Mouse (Mus musculus) hindbrain, embryonic 11.5 days (tissue): Measurements from ENCODE around the gene Tas2r135. TPM values are rescaled to one million over a fixed set of nuclear protein-coding genes. Genes with fewer than 3 reads are reported as not detected.

Experiments
- ATAC-seq: fragments of 200-750 bp; cut with Nextera tagmentation; 2 replicates; pipeline ENCODE4 v1.8.0; 2017; ENCODE audit warnings: mild to moderate bottlenecking, moderate TSS enrichment, moderate library complexity; ENCODE audit not compliant: low FRiP score
- DNase-seq: peaks from one replicate; pipeline ENCODE4 v3.0.0-alpha.2; 2015; ENCODE audit warnings: low spot score
- H3K27ac ChIP-seq: fragments of 300-500 bp; sonication (generic); 2 replicates; pipeline ENCODE4 v1.5.1; 2014; ENCODE audit warnings: mild to moderate bottlenecking, low read depth, low read length
- H3K27me3 ChIP-seq: fragments of 300-500 bp; sonication (generic); 2 replicates; pipeline ENCODE4 v1.6.1; 2014; ENCODE audit warnings: mild to moderate bottlenecking, low read length, moderate library complexity, mixed read lengths; ENCODE audit not compliant: control insufficient read depth, insufficient read depth
- H3K36me3 ChIP-seq: fragments of 300-500 bp; sonication (generic); 2 replicates; pipeline ENCODE4 v1.6.1; 2014; ENCODE audit warnings: mild to moderate bottlenecking, low read length, moderate library complexity, mixed read lengths; ENCODE audit not compliant: control insufficient read depth, insufficient read depth
- H3K4me1 ChIP-seq: fragments of 300-500 bp; sonication (generic); replicated peaks from 2 replicates; pipeline ENCODE4 v1.6.1; 2014; ENCODE audit warnings: low read length, mixed read lengths; ENCODE audit not compliant: control insufficient read depth, insufficient read depth
- H3K4me2 ChIP-seq: fragments of 300-500 bp; sonication (generic); replicated peaks from 2 replicates; pipeline ENCODE4 v1.6.1; 2014; ENCODE audit warnings: mild to moderate bottlenecking, low read depth, low read length
- H3K4me3 ChIP-seq: fragments of 300-500 bp; sonication (generic); 2 replicates; pipeline ENCODE4 v1.5.1; 2014; ENCODE audit warnings: low read depth, low read length
- H3K9ac ChIP-seq: fragments of 300-500 bp; sonication (generic); 2 replicates; pipeline ENCODE4 v1.6.1; 2014; ENCODE audit warnings: low read depth, low read length
- H3K9me3 ChIP-seq: fragments of 300-500 bp; sonication (generic); 2 replicates; pipeline ENCODE4 v1.6.1; 2016; ENCODE audit warnings: low read length; ENCODE audit not compliant: control insufficient read depth
- WGBS: fragments of 180-500 bp; shearing (Covaris S2); extraction: QIAGEN DNeasy Blood & Tissue Kit; methylation state at CpG from one replicate; pipeline ENCODE4 v1.1.7; 2014; 5-methylcytosine and 5-hydroxymethylcytosine counted together
- polyA plus RNA-seq: library from polyadenylated mRNA; unstranded; fragments of >200 nt; fragmentation: Nextera tagmentation; extraction: Ambion mirVana; gene quantifications from 2 replicates; pipeline ENCODE4 v1.2.1, GENCODE M21; 2014

Tas2r135 gene
- polyA plus RNA-seq, 1 experiment from 2014 or later: 0.15 TPM

DNA sequence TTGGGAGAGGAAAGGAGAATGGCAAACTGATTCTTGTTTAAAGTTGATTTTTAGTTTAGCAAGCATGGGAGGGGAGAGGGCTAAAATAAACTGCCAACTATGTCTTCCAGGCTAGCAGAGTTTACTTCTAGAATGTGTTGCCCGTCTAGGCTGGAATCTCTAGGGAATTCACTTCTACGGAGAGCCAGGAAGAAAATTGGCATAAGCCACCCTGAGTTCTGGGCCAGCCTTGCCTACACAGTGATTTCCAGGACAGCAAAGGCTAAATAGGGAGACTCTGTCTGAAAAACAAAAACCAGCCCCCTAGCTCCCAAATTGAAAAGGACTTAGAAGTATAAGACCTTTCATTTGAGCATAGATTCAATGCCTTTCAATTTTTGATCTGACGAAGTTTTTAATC is 25.7 kb upstream of the Tas2r135 start:
- Histone ChIP-seq H3K27ac (no peak overlapping the region), H3K9ac (no peak overlapping the region), H3K9me3 (no peaks in the 10 kb centered on the region), H3K4me1 (no peaks in the 10 kb centered on the region), H3K4me2 (no peak overlapping the region), H3K36me3 (no peaks in the 10 kb centered on the region), H3K4me3 (no peak overlapping the region), H3K27me3 (no peaks in the 10 kb centered on the region)
- no peak for DNase-seq
- 55% methylated on average over 3 of the region's 3 CpGs for WGBS
- no peak for ATAC-seq

DNA sequence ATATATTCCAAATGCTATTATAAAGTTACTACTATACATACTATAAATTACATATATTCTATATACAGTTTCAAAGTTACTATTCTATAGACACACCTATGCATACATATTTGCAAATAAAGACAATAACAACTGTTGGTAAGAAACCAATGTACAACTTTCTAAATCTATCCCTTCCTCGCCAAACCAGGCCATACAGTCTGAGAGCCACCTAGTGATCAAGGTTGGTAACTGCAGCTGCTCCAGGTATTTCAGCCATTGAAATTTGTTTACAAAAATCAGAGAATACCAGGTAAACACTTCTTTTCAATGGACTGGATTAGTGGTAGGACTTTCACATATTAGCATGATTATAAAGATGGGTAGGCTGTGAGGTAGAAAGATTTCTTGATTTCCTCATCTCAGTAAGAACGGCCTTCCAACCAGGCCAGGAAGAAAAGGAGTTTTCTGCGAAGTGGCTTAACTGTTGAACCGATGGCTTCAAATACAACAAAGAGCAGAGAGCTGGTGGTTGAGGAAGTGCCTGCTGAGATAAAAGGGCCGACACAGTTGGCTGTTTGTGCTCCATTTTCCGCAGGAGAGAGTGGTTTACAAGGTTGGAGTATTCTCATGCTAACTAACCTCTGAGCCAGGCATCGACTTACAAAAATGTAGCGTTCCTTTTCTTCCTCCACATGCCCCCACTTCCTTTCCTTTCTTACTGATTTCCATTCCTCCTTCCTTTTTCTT is 24.7 kb upstream of the Tas2r135 start:
- peak; percentile 68 for DNase-seq
- 6% methylated on average over 8 of the region's 8 CpGs for WGBS
- ATAC-seq: peak; percentile 54; the same call in 1 of the 2 replicates

DNA sequence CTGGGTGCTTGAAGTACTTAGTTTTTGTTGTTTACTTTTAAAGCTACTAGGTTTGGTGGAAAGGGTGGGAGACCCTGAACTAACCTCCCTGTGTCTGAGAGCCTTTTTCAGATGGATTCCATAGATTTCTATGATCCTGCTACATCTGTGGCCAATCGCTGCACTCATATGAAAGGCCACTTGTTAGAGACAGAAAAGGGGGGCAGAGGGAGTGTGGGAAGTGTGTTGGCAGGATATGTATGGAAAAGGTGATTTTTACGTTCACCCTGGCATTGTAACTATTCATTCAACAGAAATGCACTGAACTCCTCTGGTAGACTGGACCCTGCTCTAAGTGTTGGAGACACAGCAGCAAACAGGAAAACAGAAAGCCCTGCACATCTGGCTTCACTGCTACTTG is 24.0 kb upstream of the Tas2r135 start:
- DNase-seq: no peak
- WGBS: 19% methylated on average over 2 of the region's 2 CpGs
- H3K9ac ChIP-seq: no peak overlapping the region
- no peak for ATAC-seq
- no peak overlapping the region for H3K4me2 ChIP-seq
- no peaks in the 10 kb centered on the region for H3K27me3 ChIP-seq
- H3K9me3 ChIP-seq: no peaks in the 10 kb centered on the region
- no peak overlapping the region for H3K4me3 ChIP-seq
- no peak overlapping the region for H3K27ac ChIP-seq
- no peaks in the 10 kb centered on the region for H3K36me3 ChIP-seq
- no peaks in the 10 kb centered on the region for H3K4me1 ChIP-seq

More for the DNA sequence above, 24.7 kb upstream of the Tas2r135 start:
- Histone ChIP-seq H3K27ac (no peak overlapping the region), H3K4me1 (no peaks in the 10 kb centered on the region), H3K27me3 (no peaks in the 10 kb centered on the region), H3K9ac (no peak overlapping the region), H3K36me3 (no peaks in the 10 kb centered on the region), H3K9me3 (no peaks in the 10 kb centered on the region), H3K4me3 (no peak overlapping the region), H3K4me2 (no peak overlapping the region)

DNA sequence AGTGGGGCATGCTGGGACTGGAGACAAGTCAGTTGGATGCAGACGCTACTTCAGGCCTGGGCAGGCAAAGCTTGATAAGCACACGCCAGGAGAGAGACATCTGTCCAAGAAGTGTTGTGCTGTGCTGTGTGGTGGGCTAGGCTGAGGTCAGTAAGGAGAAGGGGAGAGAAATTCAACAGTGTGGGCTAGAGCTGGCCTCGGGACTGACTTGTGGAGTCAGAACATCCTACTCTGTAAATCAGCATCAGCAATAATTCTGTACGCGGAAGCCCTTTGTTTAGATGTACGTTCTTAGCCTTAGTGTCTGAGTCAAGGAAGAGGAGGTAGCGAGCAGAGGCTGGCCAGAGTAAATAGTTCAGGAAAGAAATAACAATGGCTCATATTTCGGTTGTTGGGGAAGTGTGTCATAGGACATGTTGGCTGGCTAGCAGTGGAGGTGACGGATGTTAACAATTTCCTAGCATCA is 23.3 kb upstream of the Tas2r135 start:
- Histone ChIP-seq H3K27ac (no peak overlapping the region), H3K27me3 (no peaks in the 10 kb centered on the region), H3K4me1 (no peaks in the 10 kb centered on the region), H3K4me3 (no peak overlapping the region), H3K4me2 (no peak overlapping the region), H3K36me3 (no peaks in the 10 kb centered on the region), H3K9ac (no peak overlapping the region), H3K9me3 (no peaks in the 10 kb centered on the region)
- DNase-seq: no peak
- 62% methylated on average over 9 of the region's 9 CpGs for WGBS
- ATAC-seq: no peak

DNA sequence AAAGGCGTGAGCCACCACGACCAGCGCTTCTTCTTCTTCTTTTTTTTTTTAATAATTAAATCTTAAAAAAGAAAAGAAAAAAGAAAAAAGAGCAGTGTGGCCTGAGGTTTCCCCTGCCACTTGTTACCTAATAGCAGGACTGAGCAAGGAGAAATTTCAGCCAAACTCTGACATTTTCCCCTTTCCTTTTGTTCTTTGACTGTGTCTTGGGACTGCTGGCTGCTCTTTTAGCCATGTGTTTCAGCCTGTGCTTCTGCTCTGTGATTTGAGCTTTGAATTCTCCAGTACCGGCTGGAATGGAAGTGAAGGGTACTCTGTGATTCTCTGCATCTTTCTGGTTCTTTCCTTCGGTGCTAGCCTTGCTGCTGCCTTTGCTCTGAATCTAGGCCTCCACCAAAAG is 21.9 kb upstream of the Tas2r135 start:
- DNase-seq (no peak), ATAC-seq (no peak)
- Histone ChIP-seq H3K4me2 (no peak overlapping the region), H3K27me3 (no peaks in the 10 kb centered on the region), H3K4me3 (no peak overlapping the region), H3K36me3 (no peaks in the 10 kb centered on the region), H3K9ac (no peak overlapping the region), H3K4me1 (no peaks in the 10 kb centered on the region), H3K27ac (no peak overlapping the region), H3K9me3 (no peaks in the 10 kb centered on the region)
- WGBS: 92% methylated on average over 5 of the region's 5 CpGs

DNA sequence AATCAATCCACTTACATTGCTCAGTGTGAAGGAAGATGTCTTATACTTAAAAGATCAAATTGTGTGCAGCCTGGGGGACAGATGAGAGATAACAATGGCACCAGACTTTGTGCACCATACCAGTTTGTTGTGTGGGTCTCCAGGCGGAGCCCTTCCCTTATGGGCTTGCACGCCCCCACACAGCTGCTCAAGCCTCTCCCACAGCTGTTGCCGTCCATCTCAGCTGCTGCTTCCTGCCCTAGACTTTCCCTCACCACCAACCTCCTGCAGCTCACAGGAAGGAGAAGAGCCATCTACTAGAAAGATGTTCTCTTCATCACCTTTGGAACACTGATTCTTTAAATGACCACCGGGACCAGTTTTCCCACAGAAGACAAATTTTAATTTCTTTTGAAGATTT is 19.6 kb upstream of the Tas2r135 start:
- WGBS: 65% methylated on average over 4 of the region's 4 CpGs
- Histone ChIP-seq H3K36me3 (no peaks in the 10 kb centered on the region), H3K9ac (no peak overlapping the region), H3K27ac (no peak overlapping the region), H3K4me1 (no peaks in the 10 kb centered on the region), H3K4me2 (no peak overlapping the region), H3K9me3 (no peaks in the 10 kb centered on the region), H3K27me3 (no peaks in the 10 kb centered on the region), H3K4me3 (no peak overlapping the region)
- DNase-seq (no peak), ATAC-seq (no peak)

DNA sequence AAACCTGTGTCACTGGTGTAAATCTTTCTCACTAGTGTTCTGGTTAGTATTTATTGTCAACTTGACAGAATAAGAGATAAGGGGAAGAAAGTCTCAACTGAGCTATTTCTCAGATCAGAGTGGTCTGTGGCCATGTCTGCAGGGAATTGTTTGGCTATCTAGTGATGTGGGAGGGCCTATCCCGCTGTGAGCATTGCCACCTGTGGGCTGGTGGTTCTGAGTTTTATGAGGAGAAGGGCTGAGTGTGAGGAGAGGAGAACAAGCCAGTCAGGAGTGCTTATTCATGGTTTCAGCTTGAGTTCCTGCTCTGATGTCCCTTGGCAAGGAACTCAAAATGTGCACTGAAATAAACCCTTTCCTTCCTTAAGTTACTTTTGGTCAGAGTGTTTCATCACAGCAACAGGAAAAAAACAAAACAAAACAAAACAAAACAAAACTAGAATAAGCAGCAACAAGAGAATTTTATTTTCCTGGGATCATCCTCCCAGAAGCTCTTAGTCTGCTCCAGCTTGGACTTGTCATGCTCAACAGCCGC is 13.4 kb upstream of the Tas2r135 start:
- no peak overlapping the region for H3K9ac ChIP-seq
- H3K27ac ChIP-seq: no peak overlapping the region
- no peak overlapping the region for H3K4me2 ChIP-seq
- H3K4me1 ChIP-seq: no peaks in the 10 kb centered on the region
- WGBS: 64% methylated on average over 2 of the region's 2 CpGs
- no peaks in the 10 kb centered on the region for H3K36me3 ChIP-seq
- no peaks in the 10 kb centered on the region for H3K27me3 ChIP-seq
- no peaks in the 10 kb centered on the region for H3K9me3 ChIP-seq
- no peak overlapping the region for H3K4me3 ChIP-seq
- ATAC-seq: no peak
- DNase-seq: no peak

DNA sequence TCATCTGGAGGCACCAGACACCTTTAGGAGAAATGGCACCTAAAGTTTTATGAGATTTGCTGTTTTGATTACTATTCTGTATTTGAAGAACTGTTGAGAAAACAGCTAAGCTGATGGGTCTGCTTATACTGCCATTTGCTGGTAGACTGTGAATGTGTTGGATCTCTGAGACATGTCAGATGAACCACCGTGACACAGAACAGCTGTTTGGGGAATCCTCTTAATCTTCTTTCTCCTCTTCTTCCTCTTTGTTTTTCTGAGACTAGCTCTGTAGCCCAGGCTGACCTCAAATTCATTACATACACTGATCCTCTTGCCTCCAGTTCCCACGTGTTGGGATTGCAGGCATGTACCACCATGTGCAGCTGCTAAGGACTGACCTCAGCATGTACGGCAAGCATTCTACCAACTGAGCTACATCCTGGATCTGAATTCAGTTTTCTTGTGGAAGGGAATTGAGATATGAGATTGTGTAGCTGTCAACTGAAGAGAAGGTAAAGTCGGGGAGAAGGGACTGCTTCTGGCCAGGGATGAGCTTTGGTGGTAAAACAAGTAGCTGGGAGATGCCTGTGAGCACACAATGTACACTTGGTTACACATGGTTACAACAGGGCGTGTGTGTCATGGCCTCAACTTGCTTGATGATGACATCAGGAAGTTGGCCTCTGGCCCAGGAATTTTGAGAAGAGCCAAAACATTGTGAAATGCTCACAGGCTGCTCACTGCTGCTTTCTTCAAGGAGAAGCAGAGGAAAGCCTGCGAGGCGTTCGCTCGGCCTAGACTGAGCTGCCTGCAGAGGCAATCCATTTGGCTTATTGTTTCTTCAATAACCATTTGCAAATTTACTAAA is 9.0 kb upstream of the Tas2r135 start:
- no peaks in the 10 kb centered on the region for H3K9me3 ChIP-seq
- ATAC-seq (no peak), DNase-seq (no peak)
- 81% methylated on average over 9 of the region's 9 CpGs for WGBS
- H3K9ac ChIP-seq: no peak overlapping the region
- H3K27me3 ChIP-seq: no peaks in the 10 kb centered on the region
- no peaks in the 10 kb centered on the region for H3K36me3 ChIP-seq
- no peak overlapping the region for H3K4me2 ChIP-seq
- H3K4me3 ChIP-seq: no peak overlapping the region
- H3K27ac ChIP-seq: no peak overlapping the region
- no peaks in the 10 kb centered on the region for H3K4me1 ChIP-seq
